Mouse (Mus musculus): ENCODE measurements around the gene Ddit4l. TPM values are rescaled to one million over a fixed set of nuclear protein-coding genes. Genes with fewer than 3 reads are reported as not detected.

Gene Ddit4l
- 134 TPM for polyA plus RNA-seq (2014; fragmentation: Illumina TruSeq; extraction: RNeasy Lipid Tissue Mini Kit (QIAGEN cat#74804))

DNA sequence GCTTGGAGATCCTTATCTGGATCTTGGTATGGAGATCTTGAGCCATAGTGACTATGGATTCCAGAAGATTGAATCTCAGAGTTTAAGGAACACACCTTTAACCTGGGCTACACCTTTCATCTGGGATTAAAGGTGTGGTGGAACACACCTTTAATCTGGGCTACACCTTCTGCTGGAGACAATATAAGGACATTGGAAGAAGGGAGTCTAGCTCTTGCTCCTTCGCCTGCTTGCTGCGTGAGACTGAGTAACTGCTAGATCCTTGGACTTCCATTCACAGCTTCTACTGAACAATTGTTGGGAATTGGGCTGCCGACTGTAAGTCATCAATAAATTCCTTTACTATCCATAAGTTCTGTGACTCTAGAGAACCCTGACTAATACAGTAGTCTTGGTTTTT lies at the start of gene Ddit4l:
Gene Ddit4l (plus strand): TSS at position 301 of the 400 bp plus-strand sequence.

DNA sequence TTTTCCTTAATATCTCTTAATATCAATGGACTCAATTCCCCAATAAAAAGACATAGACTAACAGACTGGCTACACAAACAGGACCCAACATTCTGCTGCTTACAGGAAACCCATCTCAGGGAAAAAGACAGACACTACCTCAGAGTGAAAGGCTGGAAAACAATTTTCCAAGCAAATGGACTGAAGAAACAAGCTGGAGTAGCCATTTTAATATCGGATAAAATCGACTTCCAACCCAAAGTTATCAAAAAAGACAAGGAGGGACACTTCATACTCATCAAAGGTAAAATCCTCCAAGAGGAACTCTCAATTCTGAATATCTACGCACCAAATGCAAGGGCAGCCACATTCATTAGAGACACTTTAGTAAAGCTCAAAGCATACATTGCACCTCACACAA lies 49.8 kb downstream of the Ddit4l start, which contains the start of gene Gm21962:
Gene Gm21962 (plus strand): TSS at position 301 of the 400 bp plus-strand sequence.

Other genes starting within 250 kb of the Ddit4l start
- not detected for gene Gm21962, start 49.9 kb downstream of the Ddit4l start, polyA plus RNA-seq (2014; fragmentation: Illumina TruSeq; extraction: RNeasy Lipid Tissue Mini Kit (QIAGEN cat#74804))
- gene H2afz, start 242.9 kb downstream of the Ddit4l start, polyA plus RNA-seq (2014; fragmentation: Illumina TruSeq; extraction: RNeasy Lipid Tissue Mini Kit (QIAGEN cat#74804)) = 933 TPM
- 59.4 TPM for gene Dnajb14, start 246.1 kb downstream of the Ddit4l start, polyA plus RNA-seq (2014; fragmentation: Illumina TruSeq; extraction: RNeasy Lipid Tissue Mini Kit (QIAGEN cat#74804))